Comparison of ENCODE assay signal across 17 mouse cellular contexts in genomic region chr4:95947896-95948295, GRCm38 (mm10).
"Had no signal": no experiment of that assay in that cellular context is flagged by ENCODE, and none has a peak within 500 bp of the region (broad histone marks: within the 10 kb centered on the region; RNA-seq: fewer than 3 reads in every experiment).

No protein-coding gene starts in this region.

- H3K4me2 ChIP-seq: liver, embryonic 13.5 days; midbrain, embryonic 11.5 days; neural tube, embryonic 12.5 days; neural tube, embryonic 15.5 days had no signal

- H3K4me1 ChIP-seq: liver, embryonic 13.5 days; neural tube, embryonic 12.5 days; neural tube, embryonic 15.5 days had no signal

- H3K9ac ChIP-seq: liver, embryonic 13.5 days; neural tube, embryonic 12.5 days; neural tube, embryonic 15.5 days had no signal

- DNase-seq: kidney, adult 2 months; kidney, postnatal 25 days; layer of hippocampus, postnatal 36 days; left cerebral cortex, postnatal 4 days; liver, embryonic 13.5 days; lung, adult 2 months; lung, postnatal 14 days; lung, postnatal 4 days; midbrain, embryonic 14.5 days; thymus, postnatal 25 days had no signal

- H3K4me3 ChIP-seq: layer of hippocampus, adult 2 months; liver, embryonic 13.5 days; neural tube, embryonic 12.5 days; neural tube, embryonic 15.5 days had no signal

- H3K27me3 ChIP-seq: liver, embryonic 13.5 days; neural tube, embryonic 12.5 days; neural tube, embryonic 15.5 days had no signal

- H3K9me3 ChIP-seq: liver, embryonic 13.5 days; neural tube, embryonic 12.5 days; neural tube, embryonic 15.5 days had no signal

- ATAC-seq: intestine, postnatal 0 days had no signal

- H3K27ac ChIP-seq: kidney, postnatal 0 days; layer of hippocampus, adult 2 months; liver, embryonic 13.5 days; neural tube, embryonic 12.5 days; neural tube, embryonic 15.5 days; stomach, postnatal 0 days had no signal

- H3K36me3 ChIP-seq: liver, embryonic 13.5 days; neural tube, embryonic 12.5 days; neural tube, embryonic 15.5 days had no signal
